ENCODE assay signal across 20 mouse cellular contexts in genomic region chr16:91883636-91884035, GRCm38 (mm10).
A peak's percentile ranks its signal among the peaks of the same experiment; 100 is the strongest.
DNase-seq lines count a peak whose midpoint lies in the region; ATAC-seq and TF ChIP-seq lines count a peak whose summit lies in the region.
"Had no signal": no experiment of that assay in that cellular context is flagged by ENCODE, and none has a peak within 500 bp of the region (broad histone marks: within the 10 kb centered on the region; RNA-seq: fewer than 3 reads in every experiment).

No protein-coding gene starts in this region.

- H3K9ac ChIP-seq in neural tube, embryonic 13.5 days = no peak overlapping the region
- H3K9ac ChIP-seq: embryonic facial prominence, embryonic 13.5 days; intestine, embryonic 15.5 days; liver, embryonic 12.5 days had no signal

- no peak for DNase-seq in cerebellum, postnatal 4 days (ENCODE audit: low spot score in 2 of 2)
- no peak for DNase-seq in neural tube, embryonic 10.5 days (ENCODE audit: extremely low spot score, low spot score)
- no peak for DNase-seq in right cerebral cortex, postnatal 4 days
- no peak for DNase-seq in kidney, postnatal 25 days
- no peak for DNase-seq in spleen, adult 18-20 months
- DNase-seq: gastrocnemius, postnatal 10 days; kidney, postnatal 14 days; lung, adult 18-20 months; right cerebral cortex, postnatal 14 days had no signal

- peaks cover 46% of the 10 kb centered on the region for H3K36me3 ChIP-seq in neural tube, embryonic 13.5 days
- H3K36me3 ChIP-seq: heart, embryonic 10.5 days; intestine, embryonic 15.5 days; liver, embryonic 12.5 days had no signal

- no peak for TF ChIP-seq CTCF in embryonic fibroblast, embryonic 13.5 days (IDR thresholded peaks at IDR 0.05; ENCODE audit: borderline replicate concordance, insufficient read depth, low read length)

- no peak overlapping the region for H3K4me3 ChIP-seq in neural tube, embryonic 13.5 days
- no peak overlapping the region for H3K4me3 ChIP-seq in embryonic fibroblast, embryonic 13.5 days (ENCODE audit: insufficient read depth, low read length)
- H3K4me3 ChIP-seq: embryonic facial prominence, embryonic 13.5 days; heart, embryonic 10.5 days; intestine, embryonic 15.5 days; left cerebral cortex, adult 2 months; liver, embryonic 12.5 days had no signal

- no peak for TF ChIP-seq POLR2A in embryonic fibroblast, embryonic 13.5 days (IDR thresholded peaks at IDR 0.05; ENCODE audit: low read depth, low read length)

- no peaks in the 10 kb centered on the region for H3K9me3 ChIP-seq in neural tube, embryonic 13.5 days
- H3K9me3 ChIP-seq: heart, embryonic 10.5 days; intestine, embryonic 15.5 days; liver, embryonic 12.5 days had no signal

- peaks cover 28% of the 10 kb centered on the region for H3K4me1 ChIP-seq in neural tube, embryonic 13.5 days (replicated peaks)
- H3K4me1 ChIP-seq in embryonic fibroblast, embryonic 13.5 days (ENCODE audit: control insufficient read depth, insufficient read depth, low read length) = peaks cover 13% of the 10 kb centered on the region

- ATAC-seq in cerebellum, adult (ENCODE audit: insufficient number of reproducible peaks, low FRiP score, low TSS enrichment) = peak; percentile 50
- no peak for ATAC-seq in neural tube, embryonic 13.5 days (ENCODE audit: low read depth)
- ATAC-seq: forebrain, embryonic 14.5 days; hindbrain, embryonic 16.5 days; intestine, embryonic 15.5 days had no signal

- 64% methylated on average over 2 of the region's 2 CpGs for WGBS in neural tube, embryonic 13.5 days

- no peaks in the 10 kb centered on the region for H3K27me3 ChIP-seq in neural tube, embryonic 13.5 days
- H3K27me3 ChIP-seq: embryonic facial prominence, embryonic 13.5 days; intestine, embryonic 15.5 days had no signal

- H3K4me2 ChIP-seq in neural tube, embryonic 13.5 days = no peak overlapping the region
- H3K4me2 ChIP-seq: embryonic facial prominence, embryonic 13.5 days; intestine, embryonic 15.5 days; liver, embryonic 12.5 days; midbrain, embryonic 11.5 days had no signal

- 0 out of 2 replicates have a peak overlapping the region, but pooled peaks have one; percentile 18 for H3K27ac ChIP-seq in neural tube, embryonic 13.5 days (replicated peaks)
- peak overlapping the region; percentile 65 for H3K27ac ChIP-seq in embryonic fibroblast, embryonic 13.5 days (ENCODE audit: insufficient read depth, low read length)
- H3K27ac ChIP-seq: embryonic facial prominence, embryonic 13.5 days; heart, embryonic 10.5 days; intestine, embryonic 15.5 days; left cerebral cortex, adult 2 months; liver, embryonic 12.5 days had no signal
